Mouse (Mus musculus) cerebellum, postnatal 4 days (tissue): ENCODE measurements around the gene Map2.
A peak's percentile ranks its signal among the peaks of the same experiment; 100 is the strongest.

Source experiments
- DNase-seq, 2 experiments: peaks; one replicate each; pipeline ENCODE4 v3.0.0; 2022; ENCODE audit warnings: low spot score in 2 of 2, mixed read lengths in 1 of 2

The Map2 gene

DNA sequence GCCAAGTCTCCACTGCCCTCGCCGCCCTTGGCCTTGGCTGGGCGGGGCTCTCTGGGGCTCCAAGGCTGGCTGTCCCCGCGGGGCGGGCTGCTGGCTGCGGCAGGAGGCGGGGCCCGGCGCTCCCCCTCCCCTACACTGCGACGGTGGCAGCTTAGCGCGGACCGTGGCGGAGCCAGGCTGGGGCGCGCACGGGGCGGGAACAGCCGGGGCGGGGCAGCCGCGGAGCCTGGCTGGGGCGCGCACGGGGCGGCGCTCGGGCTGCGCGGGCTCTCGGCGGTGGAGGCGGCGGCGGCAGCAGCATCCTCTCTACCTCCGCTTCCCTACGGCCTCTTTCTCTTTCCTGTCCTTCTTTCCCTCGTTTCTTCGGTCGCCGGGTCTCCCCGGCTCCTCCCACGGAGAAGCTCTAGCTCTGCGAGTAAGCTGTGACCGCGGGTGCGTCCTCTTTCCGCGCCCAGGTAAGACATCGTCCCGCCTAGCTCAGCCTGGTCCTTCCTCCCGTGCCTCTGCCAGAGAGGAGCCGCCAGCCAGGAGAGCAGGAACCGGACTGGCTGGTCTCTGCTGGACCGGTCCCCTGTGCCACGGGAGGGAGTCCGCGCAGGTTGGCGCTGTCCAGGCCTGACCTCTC lies at the start of gene Map2:
Gene Map2 (plus strand): TSS at position 233 of the 625 bp plus-strand sequence.
- DNase-seq: peak; percentile 73 to 84

DNA sequence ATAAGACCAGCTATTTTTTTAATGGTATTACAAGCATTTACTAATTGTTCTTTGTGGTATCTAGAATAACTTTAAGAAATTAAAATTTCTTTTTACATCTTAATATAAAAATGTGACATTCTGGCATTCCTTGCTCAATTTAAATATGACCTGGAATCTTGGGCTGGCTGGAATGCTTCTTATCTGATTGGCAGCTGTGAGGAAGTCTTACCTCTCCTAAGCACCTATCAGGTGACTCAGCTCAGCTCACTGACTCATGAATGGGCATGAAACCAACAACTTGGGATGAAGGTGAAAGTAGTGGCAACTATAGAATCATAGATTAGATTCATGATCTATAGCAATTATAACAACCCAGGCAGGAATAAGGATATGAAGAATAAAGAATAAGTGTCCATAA lies 42.1 kb upstream of the Map2 start:
- no peak for DNase-seq

DNA sequence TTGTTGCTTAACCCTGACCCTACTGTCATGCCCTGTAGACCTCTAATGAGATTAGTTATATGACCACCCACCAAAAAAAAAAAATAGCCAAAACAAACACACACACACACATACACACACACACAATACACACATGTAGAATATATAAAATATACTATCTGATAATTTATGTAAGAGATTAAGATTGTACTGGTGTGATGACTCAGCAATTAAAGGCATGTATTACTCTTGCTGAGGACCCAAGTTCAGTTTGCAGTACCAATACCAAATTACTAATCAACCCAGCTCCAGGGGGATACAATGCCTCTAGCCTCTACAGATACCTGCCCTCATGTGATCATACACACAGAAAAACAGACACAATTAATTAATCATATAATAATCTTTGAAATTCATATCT lies 39.7 kb upstream of the Map2 start:
- no peak for DNase-seq

DNA sequence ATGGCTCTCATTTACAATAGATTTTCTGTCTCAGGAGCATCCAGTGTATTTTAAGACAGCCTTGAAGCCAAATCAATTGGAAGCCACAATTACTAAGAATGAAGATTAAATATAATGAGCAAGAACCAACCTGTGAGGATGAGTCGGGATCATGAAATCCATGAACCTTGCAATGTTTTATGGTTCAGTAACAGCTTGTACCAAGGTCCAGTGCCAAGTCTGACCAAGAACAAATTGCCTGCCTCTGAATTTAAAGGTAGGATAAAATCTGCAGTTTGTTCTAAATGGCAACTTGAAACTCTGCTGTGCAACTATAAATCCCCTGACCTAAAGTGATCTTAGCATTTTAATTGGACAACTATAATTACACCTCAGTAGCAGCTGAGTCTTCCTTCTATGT lies 34.4 kb upstream of the Map2 start:
- DNase-seq: no peak

DNA sequence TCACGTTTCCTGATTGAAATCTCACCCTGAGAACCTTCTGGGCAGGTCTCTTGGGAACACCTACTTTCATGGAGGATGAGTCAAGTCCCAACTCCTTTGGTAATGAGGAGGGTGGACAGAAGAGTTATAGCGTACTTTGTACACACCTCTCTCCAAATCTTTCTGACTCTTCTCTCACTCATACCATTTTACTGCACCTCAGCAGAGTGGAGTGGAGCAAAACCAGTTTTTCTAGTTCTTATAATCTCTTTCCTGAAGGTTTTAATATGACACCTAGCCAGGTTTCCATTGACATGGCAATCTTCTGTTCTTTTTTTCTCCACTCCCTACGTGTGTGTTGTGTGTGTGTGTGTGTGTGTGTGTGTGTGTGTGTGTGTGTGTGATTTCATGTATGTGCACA lies 29.9 kb upstream of the Map2 start:
- DNase-seq: no peak

DNA sequence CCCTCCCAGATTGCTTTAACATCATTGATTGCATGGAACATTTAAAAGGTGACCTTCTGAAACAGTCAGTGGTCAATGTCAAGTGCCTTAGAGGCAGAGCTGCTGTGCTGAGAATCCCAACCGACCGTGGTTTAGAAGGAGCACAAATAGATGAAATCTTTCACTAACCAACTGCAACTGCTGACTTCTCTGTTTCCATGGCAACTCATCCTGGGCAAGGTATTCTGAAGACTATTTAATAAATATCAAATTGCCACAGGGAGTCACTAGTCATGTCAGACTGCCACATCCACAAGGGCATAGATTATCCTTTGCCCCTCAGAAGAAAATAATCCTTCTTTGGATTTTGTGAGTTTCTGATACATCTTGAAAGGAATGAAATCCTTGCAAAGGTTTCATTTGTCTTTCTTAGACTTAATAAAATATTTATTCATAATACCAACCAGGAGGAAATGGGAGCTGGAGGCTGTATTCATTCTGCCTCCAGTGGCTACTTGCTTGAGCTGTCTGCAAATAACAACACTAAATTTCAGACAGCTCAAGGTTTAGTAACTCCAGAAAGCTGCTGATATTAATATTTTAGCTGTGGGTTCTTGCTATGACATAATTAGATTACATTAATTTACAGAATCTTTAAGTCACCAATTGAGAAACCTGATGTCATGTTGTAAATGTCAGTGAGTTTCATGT lies 26.1 kb upstream of the Map2 start:
- no peak for DNase-seq

DNA sequence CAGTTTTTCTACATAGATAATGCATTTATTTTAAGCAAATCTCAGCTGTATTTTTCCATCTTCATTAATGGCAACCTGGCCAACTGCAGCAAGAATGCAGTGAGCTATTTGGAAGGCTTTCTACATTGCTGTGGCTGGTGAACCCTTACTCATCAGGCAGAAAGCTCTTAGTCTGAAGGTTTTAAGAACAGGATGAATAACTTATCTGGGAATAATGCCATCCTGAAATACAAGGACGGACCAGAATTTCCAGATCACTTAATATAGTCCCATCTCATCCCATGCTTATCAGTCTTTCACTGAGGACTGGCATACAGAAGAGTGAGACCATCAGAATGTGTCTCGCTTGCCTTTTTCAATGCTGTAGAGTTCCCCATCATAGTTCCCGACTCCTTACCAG lies 24.3 kb upstream of the Map2 start:
- DNase-seq: no peak

DNA sequence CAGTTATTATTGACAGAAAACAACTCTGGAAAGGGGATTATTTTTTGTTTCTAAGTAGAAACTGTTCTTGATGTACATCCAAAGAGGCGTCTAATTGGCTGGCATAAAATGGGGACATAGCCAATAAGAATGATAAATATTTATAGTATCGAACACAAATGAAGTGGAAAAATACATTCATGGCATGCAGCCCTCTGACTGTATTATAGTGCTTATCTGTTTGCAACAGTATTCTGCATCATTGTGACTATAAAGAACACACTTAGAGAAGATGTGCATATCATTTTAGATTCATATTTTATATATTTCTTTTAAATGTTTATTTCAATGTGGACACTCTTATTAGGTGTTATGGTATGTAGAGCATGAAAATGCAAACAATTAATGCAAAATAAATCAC lies 17.9 kb upstream of the Map2 start:
- no peak for DNase-seq

DNA sequence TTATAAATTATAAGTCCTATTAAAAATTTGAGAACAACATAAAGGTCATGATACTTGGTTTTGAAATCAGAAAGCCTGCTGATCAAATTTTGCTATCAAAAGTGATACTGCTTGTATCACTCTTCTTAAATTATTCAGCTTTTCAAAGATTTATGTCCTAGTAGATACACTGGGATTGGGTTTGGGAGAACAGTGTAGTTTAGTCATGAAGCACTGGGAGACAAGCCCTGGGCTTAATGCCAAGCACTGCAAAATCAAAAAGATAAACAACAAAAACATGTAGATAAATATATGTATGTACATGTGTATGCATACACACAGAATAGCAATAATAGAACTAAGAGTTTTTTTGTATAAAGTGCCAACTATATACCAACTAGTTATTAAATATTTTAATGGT lies 17.5 kb upstream of the Map2 start:
- no peak for DNase-seq

DNA sequence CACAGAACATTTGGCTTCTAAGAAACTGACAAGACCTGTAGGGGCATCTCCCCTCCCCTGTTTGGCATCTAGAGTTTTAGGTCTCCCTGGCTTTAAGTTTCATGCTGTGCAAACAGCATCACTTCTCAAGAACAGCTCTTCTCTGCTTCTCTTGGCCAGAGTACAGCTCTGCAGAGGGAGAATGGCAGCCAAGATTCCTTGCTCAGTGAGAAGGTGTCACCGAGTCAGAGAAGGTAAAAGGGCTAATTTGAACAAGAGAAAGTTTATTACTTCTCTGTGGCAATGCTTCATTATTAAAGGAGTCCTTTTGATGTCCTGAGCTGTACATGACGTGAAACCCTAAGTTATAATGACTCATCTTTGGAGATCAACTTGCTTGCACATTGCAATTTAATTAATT lies 10.4 kb upstream of the Map2 start:
- no peak for DNase-seq

DNA sequence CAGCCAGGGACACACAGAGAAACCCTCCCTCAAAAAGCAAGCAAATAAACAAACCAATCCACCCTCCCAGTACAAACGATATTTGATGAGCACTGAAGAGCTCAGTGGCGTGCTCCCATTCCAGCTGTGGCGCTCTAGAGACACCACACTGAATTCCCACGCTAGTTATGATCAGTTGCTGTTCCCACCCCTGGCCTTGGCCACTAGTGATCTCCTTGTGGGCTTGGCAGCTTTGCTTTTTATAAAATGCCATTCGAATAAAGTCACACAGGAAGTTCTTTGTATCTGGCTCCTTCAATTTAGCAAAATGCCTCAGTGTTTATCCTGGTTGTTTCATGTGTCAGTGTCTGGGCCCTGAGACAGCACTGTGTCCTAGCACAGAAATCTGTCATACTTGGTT lies 6.4 kb upstream of the Map2 start:
- DNase-seq: no peak

DNA sequence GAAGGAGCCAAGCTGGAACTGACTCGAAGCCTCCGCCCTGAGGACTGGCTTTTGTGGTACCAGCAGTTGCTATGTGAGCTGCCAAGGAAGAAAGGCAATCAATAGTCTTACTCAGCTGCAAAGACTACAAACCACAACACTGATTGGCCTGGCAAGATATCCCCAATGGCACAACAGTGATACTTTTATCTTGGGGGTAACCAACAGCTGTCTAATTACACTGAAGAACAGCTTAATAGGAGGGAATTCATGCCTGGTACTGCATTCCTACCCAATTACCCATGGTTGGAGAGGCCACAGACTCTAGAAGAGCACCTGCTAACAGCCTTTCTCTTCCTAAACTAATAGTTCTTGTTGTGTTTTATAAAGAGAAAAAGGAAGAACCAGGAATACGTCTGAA lies 2.9 kb upstream of the Map2 start:
- DNase-seq: no peak

DNA sequence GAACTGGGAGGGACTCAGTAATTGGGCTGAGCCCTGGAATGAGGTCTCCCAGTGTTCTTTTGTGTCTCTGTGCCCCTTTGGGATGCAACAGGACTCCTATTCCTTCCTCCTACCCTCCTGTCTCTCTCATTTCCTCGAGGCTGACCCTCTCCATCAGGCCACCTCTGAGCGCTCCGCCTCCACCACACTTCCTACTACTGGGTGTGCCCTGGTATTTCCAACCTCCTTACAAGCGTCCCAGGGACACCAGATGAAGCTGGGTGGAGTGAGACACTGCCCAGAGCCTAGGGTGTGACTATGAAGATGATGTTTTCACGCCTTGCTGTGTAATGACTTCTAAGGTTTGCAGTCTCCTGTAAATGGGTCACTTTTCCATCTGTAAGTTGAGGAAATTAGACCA lies 1.4 kb upstream of the Map2 start:
- no peak for DNase-seq

DNA sequence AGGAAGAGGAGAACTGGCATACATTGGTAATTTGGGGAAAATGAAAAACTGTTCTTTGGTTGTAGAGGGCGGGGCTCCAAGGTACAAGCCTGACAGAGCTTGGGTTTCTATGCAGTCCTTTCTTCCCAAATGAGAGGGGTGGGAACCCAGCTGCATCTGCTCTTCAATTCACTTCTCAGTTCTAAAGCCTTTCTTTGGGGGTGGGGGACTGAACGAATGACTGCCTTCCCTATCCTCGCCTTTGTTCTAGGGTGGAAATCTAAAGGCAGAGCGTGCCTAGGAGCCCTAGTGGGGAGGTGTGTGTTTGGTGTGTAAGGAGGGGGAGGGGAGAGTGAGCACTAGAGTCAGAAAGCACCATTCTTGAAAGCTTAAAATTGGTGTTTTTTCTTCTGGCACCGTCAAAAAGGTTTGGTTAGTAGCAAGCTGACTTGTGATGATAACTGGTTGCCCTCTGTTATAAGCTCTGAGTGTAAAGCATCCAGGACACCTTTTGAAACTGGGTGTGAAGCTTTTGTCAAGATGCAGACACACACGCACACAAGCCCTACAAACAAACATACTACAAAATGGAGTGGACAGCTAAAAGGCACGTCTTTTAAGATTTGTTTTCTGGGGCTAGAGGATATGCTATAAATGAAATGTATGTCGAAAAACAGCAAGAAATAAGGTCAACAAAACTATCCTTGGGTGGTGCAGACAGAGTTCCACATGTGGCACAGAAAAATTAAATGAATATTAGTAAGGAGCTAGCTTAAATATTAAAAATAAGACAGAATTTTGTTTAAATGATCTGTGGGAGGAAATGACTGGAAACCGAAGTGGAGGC lies 1.2 kb downstream of the Map2 start:
- DNase-seq: no peak

DNA sequence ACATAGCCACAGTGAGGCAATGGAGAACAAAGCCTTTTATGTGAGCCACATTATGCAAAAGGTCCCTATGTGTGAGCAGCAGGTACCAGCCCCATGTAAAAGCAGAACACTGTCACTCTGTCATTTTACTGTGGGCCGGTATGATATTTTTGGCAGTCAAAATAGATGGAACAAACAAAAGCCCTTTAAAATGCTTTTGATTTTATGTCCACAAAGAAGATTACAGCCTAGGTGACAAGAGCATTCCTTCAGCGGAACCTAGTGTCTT lies 1.7 kb downstream of the Map2 start:
- no peak for DNase-seq

DNA sequence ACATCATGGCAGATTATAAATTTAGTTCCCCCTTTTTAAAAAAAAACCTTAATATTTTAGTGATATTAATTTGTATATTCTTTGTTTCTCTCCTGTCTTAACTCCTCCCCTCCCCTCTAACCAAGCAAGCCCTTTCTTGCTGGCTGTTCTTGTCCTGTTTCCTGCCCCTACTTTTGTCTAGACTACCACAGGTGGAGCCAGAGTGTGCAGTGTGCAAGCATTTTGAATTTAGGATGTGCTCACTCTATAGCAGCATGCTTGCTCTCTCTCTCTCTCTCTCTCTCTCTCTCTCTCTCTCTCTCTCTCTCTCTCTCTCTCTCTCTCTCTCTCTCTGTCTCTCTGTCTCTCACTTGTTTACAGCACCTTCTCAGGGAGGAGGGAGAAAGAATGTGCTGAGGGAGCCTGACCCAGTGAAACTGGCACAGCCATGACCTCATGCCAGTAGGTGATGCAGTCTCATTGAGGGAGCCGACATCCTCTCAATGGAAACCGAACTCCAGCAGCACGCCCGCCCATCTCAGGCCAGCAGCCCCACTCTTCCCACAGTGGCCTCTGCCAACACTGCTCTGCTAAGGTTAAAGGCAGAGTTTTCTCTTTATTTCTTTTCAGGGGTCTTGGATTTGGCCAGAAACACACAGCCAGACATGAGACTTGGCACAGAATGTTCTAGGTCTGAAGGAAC lies 2.6 kb downstream of the Map2 start:
- peak in 1 of 2 experiments; percentile 36 for DNase-seq

DNA sequence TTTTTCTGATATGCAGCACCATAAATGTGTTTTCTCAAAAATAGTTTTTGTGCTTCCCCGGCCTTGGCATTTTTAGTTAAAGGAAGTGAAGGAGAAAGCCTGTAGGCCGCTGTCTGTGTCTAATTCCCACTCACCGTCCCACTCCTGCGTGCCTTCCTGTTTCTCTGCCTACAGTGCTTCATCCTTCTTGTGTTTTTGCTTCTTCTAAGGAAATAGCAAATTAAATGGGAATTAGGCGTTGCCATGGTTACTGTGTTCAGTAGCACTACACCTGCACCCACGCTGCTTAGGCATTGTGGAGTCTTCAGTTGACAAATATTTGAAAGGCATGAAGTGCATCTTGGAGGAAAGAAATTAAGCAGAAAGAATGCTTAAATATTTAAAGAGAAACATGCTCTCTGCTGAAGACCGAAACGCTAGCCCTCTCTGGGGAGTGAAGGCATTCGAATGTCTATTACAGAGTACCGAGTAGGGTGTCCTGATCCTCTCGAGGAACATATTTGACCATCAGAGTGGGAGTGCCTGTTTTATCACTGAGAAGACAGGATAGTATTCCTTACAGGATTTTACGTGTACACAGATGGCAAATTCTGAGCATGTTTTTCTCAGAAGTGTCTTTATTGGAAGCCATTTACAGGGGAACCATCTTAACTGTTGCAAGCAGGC lies 12.1 kb downstream of the Map2 start:
- DNase-seq: no peak

DNA sequence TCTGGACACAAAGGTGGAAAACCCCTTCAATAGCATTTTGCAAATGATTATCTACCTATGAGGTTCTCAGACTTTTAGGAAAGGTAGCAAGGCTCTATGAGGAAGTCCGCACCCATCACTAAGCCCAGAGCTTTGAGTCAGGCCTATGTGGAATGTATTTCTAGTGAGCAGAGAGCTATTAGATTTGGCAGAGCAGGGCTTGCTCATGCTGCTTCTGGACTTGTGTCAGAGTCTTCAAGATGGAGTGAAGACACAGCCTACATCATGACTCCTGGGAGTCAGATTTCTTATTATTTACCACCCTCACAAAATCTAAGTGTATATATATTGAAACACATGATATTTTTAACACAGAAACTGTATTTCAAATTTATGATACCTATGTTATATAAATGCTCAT lies 17.3 kb downstream of the Map2 start:
- DNase-seq: no peak

DNA sequence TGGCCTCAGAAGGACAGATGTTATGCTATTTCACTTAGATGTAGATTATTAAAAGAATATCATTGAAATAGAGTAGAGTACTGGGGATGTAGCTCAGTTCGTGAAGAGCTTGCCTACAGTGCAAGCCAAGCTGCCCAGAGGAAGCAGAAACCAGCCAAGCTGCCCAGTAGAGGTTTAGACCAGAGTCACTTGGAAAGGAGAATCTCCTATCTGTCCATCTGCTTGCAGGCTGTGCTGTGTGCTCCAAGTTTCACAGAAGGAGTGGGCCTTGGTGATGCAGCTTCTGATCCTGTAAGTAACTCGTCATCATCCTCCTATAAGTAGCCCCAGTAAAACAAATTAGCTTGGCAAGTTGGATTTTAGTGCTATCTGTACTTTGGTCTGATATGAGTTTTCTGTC lies 17.8 kb downstream of the Map2 start:
- DNase-seq: no peak

DNA sequence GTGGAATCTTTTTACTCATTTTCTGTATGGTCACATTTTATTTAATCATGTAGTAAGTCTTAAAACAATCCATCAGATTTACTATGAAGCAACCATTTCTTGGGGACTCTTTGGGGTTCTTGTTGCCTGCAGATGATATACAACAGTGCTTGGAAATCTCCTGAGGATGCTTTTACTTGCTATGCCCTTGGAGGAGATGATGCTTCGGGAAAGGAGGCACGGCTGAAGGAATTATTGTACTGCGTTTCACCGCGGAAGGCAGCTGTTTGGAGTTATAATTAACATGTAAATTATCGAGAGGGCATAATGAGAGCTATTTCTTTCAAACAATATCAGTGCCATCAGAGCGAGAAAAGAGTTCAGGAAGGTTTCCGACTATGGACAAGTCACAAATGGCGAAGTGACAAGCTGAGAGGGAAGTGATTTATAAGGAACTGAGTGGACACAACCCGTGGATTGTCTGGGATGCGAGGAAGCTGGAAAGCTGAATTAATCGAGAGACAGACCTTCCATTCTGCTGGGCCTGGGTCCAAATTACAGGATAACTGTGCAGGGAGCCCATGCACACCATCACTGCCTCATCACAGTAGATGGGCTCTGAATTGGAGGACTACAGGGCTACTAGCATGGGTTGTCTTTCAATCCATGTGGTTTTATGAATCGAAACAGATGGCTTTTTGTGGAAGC lies 20.1 kb downstream of the Map2 start:
- DNase-seq: peak in 1 of 2 experiments; percentile 32

DNA sequence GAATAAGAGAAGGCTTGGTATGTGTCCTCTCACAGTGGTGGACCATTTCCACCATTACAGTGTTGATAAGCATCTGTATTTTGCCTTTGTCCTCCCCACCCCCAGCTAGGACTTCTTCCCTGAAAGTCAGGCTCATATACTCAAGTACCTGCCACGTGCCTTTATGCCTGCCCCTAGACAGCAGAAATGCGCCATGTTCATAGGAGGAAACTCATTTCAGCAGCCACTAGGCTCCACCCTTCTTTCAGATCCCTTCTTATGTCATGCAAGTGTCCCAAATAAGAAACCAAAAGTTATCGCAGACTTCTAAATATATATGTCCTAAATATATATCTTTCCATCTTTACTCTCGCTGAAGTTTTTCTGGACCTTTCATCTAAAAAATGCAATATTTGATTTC lies 21.2 kb downstream of the Map2 start:
- no peak for DNase-seq

DNA sequence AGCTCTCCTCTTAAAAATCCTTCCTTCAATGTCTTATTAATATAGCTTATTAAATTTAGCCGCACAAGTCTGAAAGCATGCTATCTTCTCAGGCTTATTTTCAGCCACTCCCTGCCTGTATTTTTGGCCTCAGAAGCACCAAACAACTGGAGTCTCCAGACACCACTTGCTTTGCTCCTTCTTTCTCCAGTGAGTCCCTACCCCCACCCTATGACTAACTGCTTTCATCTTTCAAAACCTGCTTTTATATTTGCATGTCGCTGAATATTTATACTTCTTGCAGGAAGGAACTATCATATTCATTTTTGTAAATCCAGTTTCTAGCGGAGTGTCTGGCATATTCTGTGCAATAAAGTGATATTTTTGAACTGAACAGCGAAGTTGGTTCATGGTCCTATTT lies 21.6 kb downstream of the Map2 start:
- no peak for DNase-seq
